Mouse (Mus musculus): Measurements from ENCODE around the gene Adarb2. TPM values are rescaled to one million over a fixed set of nuclear protein-coding genes. Genes with fewer than 3 reads are reported as not detected.

Gene Adarb2
- polyA plus RNA-seq, 1 experiment from 2014 or later, result 30.4 TPM

DNA sequence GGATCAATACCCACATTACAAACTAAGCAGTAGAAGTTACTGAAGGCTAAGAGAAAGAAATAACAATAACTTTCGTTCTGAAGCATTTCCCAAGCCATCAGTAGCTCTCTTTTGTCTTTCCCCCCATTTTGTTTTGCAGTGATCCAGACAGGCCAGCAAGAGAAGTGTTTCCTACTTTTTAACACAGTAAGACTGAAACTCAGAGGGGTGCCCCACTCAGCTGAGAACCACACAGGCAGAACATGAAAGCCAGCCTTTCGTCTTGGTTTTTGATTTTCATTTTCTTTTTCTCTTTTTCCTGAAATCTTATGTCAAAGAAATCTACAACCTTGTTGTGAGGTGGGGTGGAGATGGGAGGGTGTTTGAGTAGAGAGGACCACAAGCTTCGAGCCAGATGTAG lies 255.2 kb downstream of the Adarb2 start:
- H3K4me3 ChIP-seq (replicated peaks; ENCODE audit: low read depth, low read length), result no peak overlapping the region
- no peak overlapping the region for H3K27ac ChIP-seq (replicated peaks; ENCODE audit: low read depth, low read length)
- H3K27me3 ChIP-seq (ENCODE audit: control insufficient read depth, insufficient read depth, low read length), result no peaks in the 10 kb centered on the region
- H3K4me2 ChIP-seq (ENCODE audit: low read length), result no peak overlapping the region
- no peaks in the 10 kb centered on the region for H3K4me1 ChIP-seq (ENCODE audit: control insufficient read depth, insufficient read depth, low read length)
- WGBS, result 73% methylated on average over 3 of the region's 3 CpGs
- no peaks in the 10 kb centered on the region for H3K36me3 ChIP-seq (ENCODE audit: control insufficient read depth, insufficient read depth, low read length)
- no peak for ATAC-seq (ENCODE audit: low FRiP score, low TSS enrichment)
- H3K9me3 ChIP-seq (ENCODE audit: control insufficient read depth, low read length), result no peaks in the 10 kb centered on the region
- DNase-seq, result no peak
- H3K9ac ChIP-seq (replicated peaks; ENCODE audit: low read length), result no peak overlapping the region

DNA sequence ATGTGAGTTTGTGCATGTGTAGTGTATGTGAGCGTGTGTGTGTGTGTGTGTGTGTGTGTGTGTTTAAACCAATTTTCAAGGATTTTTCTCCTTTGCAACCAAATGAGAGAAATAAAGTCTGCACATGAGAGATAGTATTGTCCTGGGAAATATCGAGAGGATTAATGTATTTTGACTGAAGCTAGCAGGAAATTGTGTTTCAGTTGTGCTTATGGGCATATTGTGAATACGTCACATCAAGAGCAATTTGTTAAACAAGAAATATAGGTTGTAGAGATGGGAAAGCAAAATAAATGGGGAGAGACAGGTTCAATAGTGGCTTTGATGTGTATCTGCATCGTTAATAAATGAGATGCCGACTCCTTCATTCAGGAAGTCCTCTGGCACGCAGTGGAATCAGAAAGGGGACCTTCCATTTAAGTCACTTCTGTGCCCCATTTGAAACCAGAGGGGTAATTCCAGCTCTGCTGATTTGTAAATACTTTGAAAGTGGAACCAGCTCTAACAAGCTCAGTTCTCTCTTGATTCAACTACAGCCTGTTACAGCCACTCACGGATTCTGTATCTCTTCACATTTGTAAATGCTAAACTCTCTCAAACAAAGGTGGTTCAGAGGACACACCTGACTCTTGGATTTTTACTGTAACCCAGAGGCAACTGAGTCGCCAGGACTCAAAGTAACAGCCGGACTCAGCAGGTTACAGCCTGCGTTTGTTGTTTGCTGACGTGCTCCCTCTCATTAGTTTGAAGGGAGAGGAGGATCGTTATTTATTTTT lies 265.1 kb downstream of the Adarb2 start:
- ATAC-seq (ENCODE audit: low FRiP score, low TSS enrichment) (peak; percentile 50; the same call in 1 of the 2 replicates), DNase-seq (peak; percentile 48)
- Histone ChIP-seq H3K27ac (replicated peaks; ENCODE audit: low read depth, low read length) (peak overlapping the region; percentile 57; the same call in 1 of the 2 replicates), H3K9ac (replicated peaks; ENCODE audit: low read length) (no peak overlapping the region), H3K9me3 (ENCODE audit: control insufficient read depth, low read length) (no peaks in the 10 kb centered on the region), H3K27me3 (ENCODE audit: control insufficient read depth, insufficient read depth, low read length) (no peaks in the 10 kb centered on the region), H3K36me3 (ENCODE audit: control insufficient read depth, insufficient read depth, low read length) (no peaks in the 10 kb centered on the region), H3K4me1 (ENCODE audit: control insufficient read depth, insufficient read depth, low read length) (peaks cover 4% of the 10 kb centered on the region; the same call in 1 of the 2 replicates), H3K4me2 (ENCODE audit: low read length) (peak overlapping the region; percentile 6; the same call in 1 of the 2 replicates), H3K4me3 (replicated peaks; ENCODE audit: low read depth, low read length) (no peak overlapping the region)
- whole genome bisulfite sequencing, result 61% methylated on average over 12 of the region's 12 CpGs

DNA sequence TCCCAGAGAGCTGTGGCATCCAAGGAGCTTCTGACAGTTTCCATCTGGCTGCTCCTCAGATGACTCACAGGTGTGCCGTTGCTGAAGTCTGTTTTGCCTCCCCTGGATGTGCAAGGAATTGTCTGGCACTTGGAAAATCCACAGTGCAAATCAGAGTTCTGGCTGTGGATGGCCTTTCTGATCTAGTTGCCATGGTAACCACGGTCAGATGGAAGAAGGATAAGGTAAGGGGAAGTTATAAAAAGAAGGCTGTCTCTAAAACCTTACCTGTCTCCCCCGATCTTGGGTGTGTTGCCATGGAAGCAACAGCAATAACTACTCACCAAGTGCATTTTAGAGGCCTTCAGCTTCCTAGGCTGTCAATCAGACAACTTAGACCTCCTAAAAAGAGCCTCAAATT lies 273.6 kb downstream of the Adarb2 start:
- 70% methylated on average over 3 of the region's 3 CpGs for WGBS
- H3K4me1 ChIP-seq (ENCODE audit: control insufficient read depth, insufficient read depth, low read length), result no peaks in the 10 kb centered on the region
- ATAC-seq (ENCODE audit: low FRiP score, low TSS enrichment) (0 out of 2 replicates have a peak, but pooled peaks have one; percentile 8), DNase-seq (peak; percentile 64)
- no peak overlapping the region for H3K4me2 ChIP-seq (ENCODE audit: low read length)
- H3K36me3 ChIP-seq (ENCODE audit: control insufficient read depth, insufficient read depth, low read length), result no peaks in the 10 kb centered on the region
- no peaks in the 10 kb centered on the region for H3K9me3 ChIP-seq (ENCODE audit: control insufficient read depth, low read length)
- H3K27ac ChIP-seq (replicated peaks; ENCODE audit: low read depth, low read length), result 0 out of 2 replicates have a peak overlapping the region, but pooled peaks have one; percentile 28
- H3K4me3 ChIP-seq (replicated peaks; ENCODE audit: low read depth, low read length), result no peak overlapping the region
- H3K27me3 ChIP-seq (ENCODE audit: control insufficient read depth, insufficient read depth, low read length), result no peaks in the 10 kb centered on the region
- H3K9ac ChIP-seq (replicated peaks; ENCODE audit: low read length), result no peak overlapping the region

DNA sequence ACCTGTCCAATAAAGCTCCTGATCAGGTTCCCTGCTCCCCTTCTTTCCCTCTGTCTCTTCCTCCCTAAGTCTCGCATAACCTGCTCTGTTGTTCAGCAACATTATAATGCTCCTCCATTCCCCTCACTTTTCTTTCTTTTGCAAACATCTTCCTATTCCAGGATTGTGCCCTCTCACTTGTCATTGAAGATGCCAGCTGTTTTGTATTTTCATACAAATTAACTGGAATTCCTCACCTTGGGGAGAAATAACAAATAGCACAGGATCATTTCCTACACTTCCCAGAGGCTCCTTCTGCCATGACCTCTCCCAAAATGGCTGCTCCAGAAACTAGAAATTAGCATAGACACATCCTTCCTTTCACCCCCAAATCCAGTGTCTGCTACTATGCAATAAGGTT lies 276.1 kb downstream of the Adarb2 start:
- no peaks in the 10 kb centered on the region for H3K27me3 ChIP-seq (ENCODE audit: control insufficient read depth, insufficient read depth, low read length)

DNA sequence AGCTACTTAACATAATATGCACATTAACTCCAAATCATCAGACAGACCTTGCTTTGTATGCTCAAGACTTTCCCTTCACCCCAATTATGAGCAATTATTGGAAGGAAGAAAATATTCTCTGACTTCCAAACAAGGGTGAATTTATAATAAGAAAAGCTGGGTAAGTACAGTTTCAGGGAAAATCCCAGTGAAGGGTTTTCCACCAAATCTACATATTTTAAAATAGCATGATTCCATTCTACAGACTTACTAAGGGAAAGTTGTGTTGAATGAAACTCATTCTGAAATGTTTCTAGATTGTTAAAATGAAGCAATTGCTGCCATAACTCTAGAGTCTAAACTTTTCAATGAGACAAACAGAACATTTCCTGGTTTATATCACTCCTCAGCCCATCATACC lies 277.3 kb downstream of the Adarb2 start:
- ATAC-seq (ENCODE audit: low FRiP score, low TSS enrichment), result no peak
- no peak overlapping the region for H3K9ac ChIP-seq (replicated peaks; ENCODE audit: low read length)
- no peaks in the 10 kb centered on the region for H3K27me3 ChIP-seq (ENCODE audit: control insufficient read depth, insufficient read depth, low read length)
- H3K4me1 ChIP-seq (ENCODE audit: control insufficient read depth, insufficient read depth, low read length), result no peaks in the 10 kb centered on the region
- DNase-seq, result no peak
- H3K9me3 ChIP-seq (ENCODE audit: control insufficient read depth, low read length), result no peaks in the 10 kb centered on the region
- no peak overlapping the region for H3K4me3 ChIP-seq (replicated peaks; ENCODE audit: low read depth, low read length)
- H3K36me3 ChIP-seq (ENCODE audit: control insufficient read depth, insufficient read depth, low read length), result no peaks in the 10 kb centered on the region
- no peak overlapping the region for H3K4me2 ChIP-seq (ENCODE audit: low read length)
- H3K27ac ChIP-seq (replicated peaks; ENCODE audit: low read depth, low read length), result no peak overlapping the region

More for the DNA sequence above, 276.1 kb downstream of the Adarb2 start:
- H3K9ac ChIP-seq (replicated peaks; ENCODE audit: low read length), result no peak overlapping the region
- H3K4me2 ChIP-seq (ENCODE audit: low read length), result no peak overlapping the region
- no peak overlapping the region for H3K4me3 ChIP-seq (replicated peaks; ENCODE audit: low read depth, low read length)
- H3K4me1 ChIP-seq (ENCODE audit: control insufficient read depth, insufficient read depth, low read length), result no peaks in the 10 kb centered on the region
- WGBS, result 100% methylated on average over 1 of the region's 1 CpGs
- no peak for DNase-seq
- no peak for ATAC-seq (ENCODE audit: low FRiP score, low TSS enrichment)
- no peaks in the 10 kb centered on the region for H3K36me3 ChIP-seq (ENCODE audit: control insufficient read depth, insufficient read depth, low read length)
- no peak overlapping the region for H3K27ac ChIP-seq (replicated peaks; ENCODE audit: low read depth, low read length)
- no peaks in the 10 kb centered on the region for H3K9me3 ChIP-seq (ENCODE audit: control insufficient read depth, low read length)

DNA sequence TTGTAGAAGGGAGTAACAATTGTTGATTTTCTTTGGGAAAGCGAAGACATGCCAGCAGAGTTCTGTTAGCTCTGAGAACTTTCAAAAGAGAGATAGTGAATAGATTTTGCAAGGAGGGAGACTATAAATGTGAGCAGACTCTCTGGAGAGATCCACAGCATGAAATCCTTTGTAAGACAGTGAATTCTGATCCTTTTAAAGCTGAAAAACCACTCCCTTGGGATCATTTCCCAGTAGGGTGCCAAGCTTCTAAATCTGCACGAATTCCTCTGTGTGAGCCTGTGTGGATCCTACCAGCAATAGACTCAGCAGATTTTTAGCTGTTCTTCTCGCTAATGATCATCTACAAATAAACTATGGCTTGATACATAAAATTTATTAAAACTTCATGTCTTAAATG lies 278.7 kb downstream of the Adarb2 start:
- no peaks in the 10 kb centered on the region for H3K4me1 ChIP-seq (ENCODE audit: control insufficient read depth, insufficient read depth, low read length)
- DNase-seq (no peak), ATAC-seq (ENCODE audit: low FRiP score, low TSS enrichment) (no peak)
- 29% methylated on average over 3 of the region's 3 CpGs for WGBS
- H3K9me3 ChIP-seq (ENCODE audit: control insufficient read depth, low read length), result no peaks in the 10 kb centered on the region
- no peaks in the 10 kb centered on the region for H3K36me3 ChIP-seq (ENCODE audit: control insufficient read depth, insufficient read depth, low read length)
- H3K27me3 ChIP-seq (ENCODE audit: control insufficient read depth, insufficient read depth, low read length), result no peaks in the 10 kb centered on the region
- H3K4me2 ChIP-seq (ENCODE audit: low read length), result no peak overlapping the region
- H3K27ac ChIP-seq (replicated peaks; ENCODE audit: low read depth, low read length), result no peak overlapping the region
- no peak overlapping the region for H3K4me3 ChIP-seq (replicated peaks; ENCODE audit: low read depth, low read length)
- H3K9ac ChIP-seq (replicated peaks; ENCODE audit: low read length), result no peak overlapping the region

DNA sequence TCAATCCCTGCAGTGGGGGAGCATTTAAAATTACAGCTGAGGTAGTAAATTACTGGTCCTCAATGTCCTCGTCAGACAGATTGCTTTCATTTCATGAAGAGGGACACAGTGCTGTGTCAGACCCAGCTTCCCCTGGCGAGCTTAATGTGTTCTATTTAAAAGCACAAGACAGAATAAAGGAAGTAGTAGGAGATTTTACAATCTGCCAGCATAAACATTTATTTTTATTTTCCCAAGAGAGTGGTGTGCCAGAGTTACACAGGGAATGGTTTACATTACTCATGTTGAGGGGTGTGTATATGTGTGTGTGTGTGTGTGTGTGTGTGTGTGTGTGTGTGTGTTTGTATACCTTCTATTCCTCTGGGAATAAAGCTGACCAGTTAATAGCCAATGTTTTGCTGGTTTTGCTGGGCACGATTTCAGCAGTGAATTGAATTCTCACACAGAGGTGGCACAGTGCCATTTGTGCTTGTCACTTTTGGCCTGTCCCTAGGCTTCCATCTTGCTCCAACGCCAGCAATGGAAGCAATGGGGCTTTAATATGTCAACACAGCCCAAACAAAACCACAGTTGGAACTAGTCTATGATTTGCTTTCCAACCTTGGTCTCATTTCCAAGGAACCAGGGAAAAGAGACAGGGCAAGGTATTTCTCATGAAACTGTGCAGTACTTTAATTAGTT lies 282.1 kb downstream of the Adarb2 start:
- WGBS, result 77% methylated on average over 4 of the region's 4 CpGs
- Histone ChIP-seq H3K36me3 (ENCODE audit: control insufficient read depth, insufficient read depth, low read length) (no peaks in the 10 kb centered on the region), H3K4me3 (replicated peaks; ENCODE audit: low read depth, low read length) (no peak overlapping the region), H3K27me3 (ENCODE audit: control insufficient read depth, insufficient read depth, low read length) (no peaks in the 10 kb centered on the region), H3K4me2 (ENCODE audit: low read length) (no peak overlapping the region), H3K9ac (replicated peaks; ENCODE audit: low read length) (no peak overlapping the region), H3K4me1 (ENCODE audit: control insufficient read depth, insufficient read depth, low read length) (no peaks in the 10 kb centered on the region), H3K27ac (replicated peaks; ENCODE audit: low read depth, low read length) (no peak overlapping the region), H3K9me3 (ENCODE audit: control insufficient read depth, low read length) (no peaks in the 10 kb centered on the region)
- DNase-seq (peak; percentile 51), ATAC-seq (ENCODE audit: low FRiP score, low TSS enrichment) (no peak)

DNA sequence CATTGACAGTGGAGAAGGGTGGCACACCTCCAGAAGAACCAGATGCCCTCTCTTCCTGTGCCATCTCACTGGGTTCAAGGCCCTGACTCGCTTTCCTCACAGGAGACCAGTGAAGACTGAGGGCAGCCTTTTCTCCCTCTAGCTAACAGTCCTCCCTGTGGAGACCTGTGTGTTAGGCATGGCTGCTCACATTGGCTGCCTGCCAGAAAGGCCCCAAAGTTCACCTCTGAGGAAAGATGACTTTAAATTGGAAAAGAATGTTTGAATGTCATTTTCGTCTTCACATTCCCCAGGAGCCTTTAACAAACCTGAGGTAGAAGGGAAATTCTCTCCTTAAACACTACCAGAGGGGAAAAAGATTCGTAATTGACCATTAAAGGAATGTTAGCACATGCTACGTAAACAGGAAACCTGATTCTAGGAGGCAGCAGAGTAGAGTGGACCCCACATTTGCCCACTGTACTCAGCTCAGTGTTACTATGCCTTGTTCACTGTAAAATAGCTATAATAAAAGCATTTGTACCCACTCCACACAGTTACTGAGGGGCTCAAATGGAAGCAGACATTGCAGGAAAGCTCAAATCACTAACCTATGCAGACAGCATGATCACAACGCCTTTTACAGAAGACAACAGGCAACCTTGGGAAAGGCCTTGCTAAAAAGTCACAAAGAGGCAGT lies 285.2 kb downstream of the Adarb2 start:
- Histone ChIP-seq H3K9me3 (ENCODE audit: control insufficient read depth, low read length) (no peaks in the 10 kb centered on the region), H3K4me2 (ENCODE audit: low read length) (no peak overlapping the region), H3K9ac (replicated peaks; ENCODE audit: low read length) (no peak overlapping the region), H3K4me3 (replicated peaks; ENCODE audit: low read depth, low read length) (no peak overlapping the region), H3K27ac (replicated peaks; ENCODE audit: low read depth, low read length) (no peak overlapping the region), H3K36me3 (ENCODE audit: control insufficient read depth, insufficient read depth, low read length) (no peaks in the 10 kb centered on the region), H3K27me3 (ENCODE audit: control insufficient read depth, insufficient read depth, low read length) (no peaks in the 10 kb centered on the region), H3K4me1 (ENCODE audit: control insufficient read depth, insufficient read depth, low read length) (no peaks in the 10 kb centered on the region)
- DNase-seq, result peak; percentile 31
- ATAC-seq (ENCODE audit: low FRiP score, low TSS enrichment), result no peak
- 64% methylated on average over 5 of the region's 5 CpGs for WGBS
